Mouse (Mus musculus): ENCODE measurements around the gene Catsperg2. TPM values are rescaled to one million over a fixed set of nuclear protein-coding genes. Genes with fewer than 3 reads are reported as not detected.
"Not testable (repeated sequence)": the region's sequence is repeated elsewhere in the genome, so short reads cannot be mapped to it uniquely, and the experiment has no call there.

Gene Catsperg2
- 0.05 and 0.06 TPM in 2 replicates for polyA plus RNA-seq (2016; fragmentation: Nextera tagmentation; extraction: Ambion mirVana)

GRCm38 (mm10) chr7:29726860-29727259 lies at the start of gene Catsperg2:
Gene Catsperg2, minus strand, starts transcription at chr7:29727032.
- 65% methylated on average over 11 of the region's 11 CpGs for WGBS
- not testable (repeated sequence) for H3K27me3 ChIP-seq (ENCODE audit: low read depth, poor library complexity, severe bottlenecking); H3K4me3 ChIP-seq; H3K27ac ChIP-seq (replicated peaks); H3K4me1 ChIP-seq; H3K36me3 ChIP-seq
- peak; percentile 14 for DNase-seq (ENCODE audit: low spot score)
- peaks cover 12% of the 10 kb centered on the region for H3K9me3 ChIP-seq (replicated peaks)

GRCm38 (mm10) chr7:29776568-29776967 lies 49.7 kb upstream of the Catsperg2 start:
- H3K36me3 ChIP-seq, result peaks cover 80% of the 10 kb centered on the region
- no peaks in the 10 kb centered on the region for H3K27me3 ChIP-seq (ENCODE audit: low read depth, poor library complexity, severe bottlenecking)
- 94% methylated on average over 19 of the region's 19 CpGs for WGBS
- H3K27ac ChIP-seq (replicated peaks), result no peak overlapping the region
- H3K4me3 ChIP-seq, result no peak overlapping the region
- DNase-seq (ENCODE audit: low spot score), result no peak
- no peaks in the 10 kb centered on the region for H3K4me1 ChIP-seq
- peaks cover 8% of the 10 kb centered on the region; the same call in 1 of the 2 replicates for H3K9me3 ChIP-seq (replicated peaks)

GRCm38 (mm10) chr7:29774371-29774770 lies 47.5 kb upstream of the Catsperg2 start:
- Histone ChIP-seq H3K9me3 (replicated peaks) (peaks cover 8% of the 10 kb centered on the region; the same call in 1 of the 2 replicates), H3K4me3 (no peak overlapping the region), H3K36me3 (peaks cover 87% of the 10 kb centered on the region), H3K27ac (replicated peaks) (no peak overlapping the region), H3K27me3 (ENCODE audit: low read depth, poor library complexity, severe bottlenecking) (no peaks in the 10 kb centered on the region), H3K4me1 (peaks cover 5% of the 10 kb centered on the region)
- WGBS, result 92% methylated on average over 3 of the region's 3 CpGs
- no peak for DNase-seq (ENCODE audit: low spot score)

GRCm38 (mm10) chr7:29773503-29773902 lies 46.7 kb upstream of the Catsperg2 start:
- no peak overlapping the region for H3K4me3 ChIP-seq
- peaks cover 11% of the 10 kb centered on the region for H3K4me1 ChIP-seq
- peaks cover 79% of the 10 kb centered on the region for H3K36me3 ChIP-seq
- no peak overlapping the region for H3K27ac ChIP-seq (replicated peaks)
- WGBS, result 93% methylated on average over 7 of the region's 7 CpGs
- no peaks in the 10 kb centered on the region for H3K27me3 ChIP-seq (ENCODE audit: low read depth, poor library complexity, severe bottlenecking)
- DNase-seq (ENCODE audit: low spot score), result no peak
- H3K9me3 ChIP-seq (replicated peaks), result peaks cover 8% of the 10 kb centered on the region; the same call in 1 of the 2 replicates

DNA sequence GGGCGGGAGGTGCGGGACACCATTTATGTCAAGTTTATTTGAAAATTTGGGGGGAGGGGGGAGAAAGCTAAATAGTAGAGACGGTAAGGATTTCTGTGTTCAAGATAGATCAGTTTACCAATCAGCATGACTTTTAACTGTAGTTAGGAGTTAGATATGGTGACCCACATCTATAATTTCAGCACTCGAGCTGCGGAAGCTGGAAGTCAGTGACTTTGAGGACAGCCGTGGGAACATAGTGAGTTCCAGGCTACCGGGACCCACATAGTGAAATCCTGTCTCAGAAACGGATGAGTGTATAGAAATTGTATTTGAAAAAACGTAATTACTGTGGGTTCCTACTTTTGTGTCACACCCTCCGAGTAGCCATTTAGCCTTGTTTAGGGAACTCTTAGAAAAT lies 42.1 kb upstream of the Catsperg2 start:
- peaks cover 33% of the 10 kb centered on the region for H3K36me3 ChIP-seq
- 9% methylated on average over 10 of the region's 10 CpGs for WGBS
- H3K9me3 ChIP-seq (replicated peaks), result no peaks in the 10 kb centered on the region
- H3K27me3 ChIP-seq (ENCODE audit: low read depth, poor library complexity, severe bottlenecking), result no peaks in the 10 kb centered on the region
- peaks cover 21% of the 10 kb centered on the region for H3K4me1 ChIP-seq
- no peak for DNase-seq (ENCODE audit: low spot score)
- H3K4me3 ChIP-seq, result peak overlapping the region; percentile 70
- H3K27ac ChIP-seq (replicated peaks), result peak overlapping the region; percentile 87

DNA sequence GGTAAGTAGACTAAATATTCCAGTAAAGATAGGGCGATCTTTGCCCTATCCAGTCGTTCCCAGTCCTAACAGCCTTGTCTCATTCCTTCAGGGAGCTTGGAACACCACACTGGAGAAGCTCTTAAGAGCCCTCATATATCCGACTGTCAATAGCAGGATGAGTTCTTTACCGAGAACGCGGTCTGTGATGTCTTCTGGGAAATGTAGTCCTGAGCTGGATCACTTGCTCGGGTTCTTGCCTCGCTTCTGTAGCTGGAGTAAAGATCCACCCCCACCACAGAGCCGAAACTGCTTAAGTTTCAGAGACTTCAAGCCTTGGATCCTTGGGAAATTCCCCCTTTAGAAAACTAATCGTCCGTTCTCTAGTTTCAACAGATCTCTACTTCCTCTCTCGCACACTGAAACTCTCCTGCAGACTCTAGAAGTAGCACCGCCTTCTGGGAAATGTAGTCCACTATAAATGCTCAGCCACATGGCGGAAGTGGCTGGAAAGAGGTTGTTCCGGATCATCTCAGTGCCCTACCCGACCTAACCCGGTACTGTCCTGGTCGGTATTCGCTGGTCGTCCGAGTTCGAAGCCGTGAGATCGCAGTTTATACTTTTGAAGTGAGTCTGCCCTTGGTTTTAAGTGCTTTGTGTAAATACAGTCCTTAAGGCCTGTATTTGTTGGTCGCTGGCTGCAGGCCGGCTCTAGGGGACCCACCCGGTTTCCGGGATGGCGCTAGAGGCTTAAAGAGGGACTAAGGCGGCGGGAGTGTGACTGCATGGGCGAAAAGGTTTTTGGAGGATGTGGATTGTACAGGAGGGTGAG lies 41.5 kb upstream of the Catsperg2 start, which contains the start of gene Zfp84:
Gene Zfp84 (plus strand): TSS at position 463 of the 811 bp plus-strand sequence.
- H3K36me3 ChIP-seq, result peaks cover 27% of the 10 kb centered on the region
- WGBS, result under 1% methylated on average over 32 of the region's 32 CpGs
- H3K9me3 ChIP-seq (replicated peaks), result no peaks in the 10 kb centered on the region
- peak within 1 kb of the TSS; percentile 87 for H3K27ac ChIP-seq (replicated peaks)
- peak within 1 kb of the TSS; percentile 70 for H3K4me3 ChIP-seq
- H3K4me1 ChIP-seq, result peaks cover 21% of the 10 kb centered on the region
- peak; percentile 89 for DNase-seq (ENCODE audit: low spot score)
- no peaks in the 10 kb centered on the region for H3K27me3 ChIP-seq (ENCODE audit: low read depth, poor library complexity, severe bottlenecking)

DNA sequence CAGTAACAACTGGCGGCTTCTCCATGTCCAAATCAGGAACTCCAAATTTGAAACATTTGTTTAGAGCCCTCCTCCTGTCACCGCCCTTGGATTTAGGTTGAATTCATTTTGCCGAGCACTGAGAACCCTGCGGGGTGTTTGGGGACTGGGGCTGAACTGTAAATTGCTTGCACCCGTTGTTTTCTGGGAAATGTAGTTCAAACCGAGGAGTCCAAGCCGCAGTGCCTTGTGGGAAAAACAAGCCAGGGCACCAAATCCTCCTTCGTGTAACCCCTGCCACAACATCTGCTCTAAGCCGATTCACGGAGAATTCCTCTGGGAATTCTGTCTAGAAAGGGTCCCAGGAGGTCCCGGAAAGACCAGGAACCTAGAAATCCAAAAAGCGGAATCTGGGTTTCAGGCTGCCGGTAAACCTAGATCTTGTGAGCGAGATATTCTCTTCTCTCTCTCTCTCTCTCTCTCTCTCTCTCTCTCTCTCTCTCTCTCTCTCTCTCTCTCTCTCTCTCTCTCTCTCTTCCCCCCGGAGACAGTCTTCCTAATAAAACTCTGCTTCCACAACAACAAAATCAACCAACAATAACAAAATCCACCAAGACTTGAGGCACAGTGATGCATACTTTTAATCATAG lies 40.3 kb upstream of the Catsperg2 start:
- no peaks in the 10 kb centered on the region for H3K9me3 ChIP-seq (replicated peaks)
- H3K4me1 ChIP-seq, result peaks cover 21% of the 10 kb centered on the region
- peaks cover 15% of the 10 kb centered on the region for H3K36me3 ChIP-seq
- 3% methylated on average over 15 of the region's 15 CpGs for WGBS
- peak overlapping the region; percentile 70 for H3K4me3 ChIP-seq
- peak; percentile 77 for DNase-seq (ENCODE audit: low spot score)
- H3K27me3 ChIP-seq (ENCODE audit: low read depth, poor library complexity, severe bottlenecking), result no peaks in the 10 kb centered on the region
- H3K27ac ChIP-seq (replicated peaks), result peak overlapping the region; percentile 82

DNA sequence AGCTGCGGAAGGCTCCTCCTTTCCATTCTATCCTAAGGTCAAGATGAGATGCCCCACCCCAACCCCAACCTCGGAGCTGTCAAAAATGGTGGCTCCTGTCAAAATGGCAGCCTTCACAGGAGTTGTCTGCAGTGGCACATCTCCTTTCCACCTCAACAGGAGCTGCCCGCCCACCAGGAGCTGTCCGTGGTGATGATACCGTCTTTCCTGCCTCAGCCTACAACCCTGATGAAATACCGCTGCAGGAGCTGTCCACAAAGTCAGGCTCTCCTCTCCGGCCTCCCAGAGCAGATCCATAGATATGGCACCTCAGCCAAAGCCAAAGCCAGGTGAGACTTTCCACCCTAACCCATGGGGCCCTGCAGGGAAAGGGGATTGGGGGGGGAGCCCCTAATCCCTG lies 37.9 kb upstream of the Catsperg2 start:
- WGBS, result 81% methylated on average over 7 of the region's 7 CpGs
- Histone ChIP-seq H3K36me3 (no peaks in the 10 kb centered on the region), H3K9me3 (replicated peaks) (no peaks in the 10 kb centered on the region), H3K4me3 (no peak overlapping the region), H3K27me3 (ENCODE audit: low read depth, poor library complexity, severe bottlenecking) (no peaks in the 10 kb centered on the region), H3K4me1 (peaks cover 19% of the 10 kb centered on the region), H3K27ac (replicated peaks) (no peak overlapping the region)
- DNase-seq (ENCODE audit: low spot score), result no peak

DNA sequence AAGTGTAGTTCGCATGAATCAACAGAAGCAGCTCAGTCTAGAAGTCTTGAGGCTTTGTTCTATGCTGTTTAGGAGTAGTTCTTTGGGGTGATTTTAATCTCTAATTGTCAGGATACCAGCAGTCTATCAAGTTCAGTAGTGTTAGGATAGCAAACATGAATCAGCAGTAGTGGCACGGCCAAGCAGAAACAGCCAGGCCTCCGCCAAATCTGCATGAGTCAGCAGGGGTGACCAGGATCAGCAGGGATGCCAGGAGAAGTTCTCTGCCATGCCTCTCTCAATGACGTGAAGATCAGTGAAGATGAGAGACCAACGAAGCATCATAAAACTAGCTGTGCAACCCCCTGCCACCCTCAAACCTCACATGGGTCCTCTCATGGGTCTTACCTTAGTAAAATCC lies 33.6 kb upstream of the Catsperg2 start:
- Histone ChIP-seq H3K9me3 (replicated peaks) (peaks cover 11% of the 10 kb centered on the region), H3K27me3 (ENCODE audit: low read depth, poor library complexity, severe bottlenecking) (no peaks in the 10 kb centered on the region), H3K4me3 (no peak overlapping the region), H3K4me1 (no peaks in the 10 kb centered on the region), H3K27ac (replicated peaks) (no peak overlapping the region), H3K36me3 (no peaks in the 10 kb centered on the region)
- WGBS, result 86% methylated on average over 5 of the region's 5 CpGs
- no peak for DNase-seq (ENCODE audit: low spot score)

GRCm38 (mm10) chr7:29742258-29742657 lies 15.4 kb upstream of the Catsperg2 start:
- H3K9me3 ChIP-seq (replicated peaks), result peaks cover 25% of the 10 kb centered on the region
- no peak overlapping the region for H3K4me3 ChIP-seq
- DNase-seq (ENCODE audit: low spot score), result no peak
- H3K27me3 ChIP-seq (ENCODE audit: low read depth, poor library complexity, severe bottlenecking), result no peaks in the 10 kb centered on the region
- no peaks in the 10 kb centered on the region for H3K4me1 ChIP-seq
- no peaks in the 10 kb centered on the region for H3K36me3 ChIP-seq
- no peak overlapping the region for H3K27ac ChIP-seq (replicated peaks)
- WGBS, result 93% methylated on average over 3 of the region's 3 CpGs

GRCm38 (mm10) chr7:29728055-29728454 lies 1.2 kb upstream of the Catsperg2 start:
- Histone ChIP-seq H3K4me3 (no peak overlapping the region), H3K27ac (replicated peaks) (no peak overlapping the region), H3K27me3 (ENCODE audit: low read depth, poor library complexity, severe bottlenecking) (no peaks in the 10 kb centered on the region), H3K36me3 (no peaks in the 10 kb centered on the region), H3K4me1 (no peaks in the 10 kb centered on the region), H3K9me3 (replicated peaks) (peaks cover 24% of the 10 kb centered on the region)
- no peak for DNase-seq (ENCODE audit: low spot score)
- 88% methylated on average over 2 of the region's 2 CpGs for WGBS

GRCm38 (mm10) chr7:29725461-29726142 lies 1.2 kb downstream of the Catsperg2 start:
- H3K27ac ChIP-seq (replicated peaks); H3K4me1 ChIP-seq; H3K4me3 ChIP-seq; DNase-seq (ENCODE audit: low spot score); H3K9me3 ChIP-seq (replicated peaks); H3K36me3 ChIP-seq; H3K27me3 ChIP-seq (ENCODE audit: low read depth, poor library complexity, severe bottlenecking): not testable (repeated sequence)
- 32% methylated on average over 17 of the region's 17 CpGs for WGBS

All from midbrain, embryonic 10.5 days (tissue).